Mouse (Mus musculus) CH12.LX (cell line): Measurements from ENCODE around the gene Taar8a. TPM values are rescaled to one million over a fixed set of nuclear protein-coding genes. Genes with fewer than 3 reads are reported as not detected.
"Not testable (repeated sequence)": the region's sequence is repeated elsewhere in the genome, so short reads cannot be mapped to it uniquely, and the experiment has no call there.

Experiments used
- DNase-seq: peaks from one replicate; pipeline ENCODE4 v3.0.0-alpha.2; 2013; ENCODE audit errors: extremely low read depth
- H3K27ac ChIP-seq: 2 replicates; pipeline ENCODE4 v1.5.1; 2012; ENCODE audit warnings: low read depth, mild to moderate bottlenecking, control low read depth, moderate library complexity; ENCODE audit not compliant: insufficient read depth
- H3K27me3 ChIP-seq: replicated peaks from 2 replicates; pipeline ENCODE3; 2012; ENCODE audit warnings: inconsistent platforms
- H3K36me3 ChIP-seq, 2 experiments: replicated peaks in 1 of 2; 2 replicates each; pipeline versions ENCODE3 to v1.6.1; 2012; ENCODE audit warnings: inconsistent platforms in 1 of 2, low read length in 1 of 2, mild to moderate bottlenecking in 1 of 2, mixed read lengths in 1 of 2, moderate library complexity in 1 of 2; ENCODE audit not compliant: control insufficient read depth in 1 of 2, insufficient read depth in 1 of 2
- H3K4me1 ChIP-seq, 2 experiments: 2 replicates each; pipeline ENCODE4 v1.6.1; 2012; ENCODE audit warnings: inconsistent platforms in 1 of 2, moderate library complexity in 1 of 2; ENCODE audit not compliant: insufficient read depth in 2 of 2, control insufficient read depth in 1 of 2
- H3K4me2 ChIP-seq: 2 replicates; pipeline ENCODE4 v1.6.1; 2012; ENCODE audit warnings: low read depth, mild to moderate bottlenecking, control low read depth; ENCODE audit not compliant: poor library complexity, insufficient read depth, severe bottlenecking
- H3K4me3 ChIP-seq, 3 experiments: fragments of 150-350 bp in 1 of 3; sonication (generic) in 1 of 3; replicated peaks in 1 of 3; 2 replicates each; pipeline versions ENCODE3 to v1.5.1; 2011 to 2012; ENCODE audit warnings: low read depth in 2 of 3, low read length in 2 of 3, mild to moderate bottlenecking in 2 of 3, moderate library complexity in 2 of 3, control low read depth in 1 of 3, improper control_type of control experiment in 1 of 3, inconsistent platforms in 1 of 3, mixed read lengths in 1 of 3; ENCODE audit not compliant: poor library complexity in 1 of 3
- H3K79me2 ChIP-seq: replicated peaks from 2 replicates; pipeline ENCODE4 v1.6.1; 2012; ENCODE audit warnings: mild to moderate bottlenecking, moderate library complexity; ENCODE audit not compliant: control insufficient read depth, poor library complexity, insufficient read depth, severe bottlenecking; ENCODE audit errors: extremely low read depth
- H3K9ac ChIP-seq: 2 replicates; pipeline ENCODE4 v1.6.1; 2012; ENCODE audit warnings: low read depth, mild to moderate bottlenecking, control low read depth, moderate library complexity; ENCODE audit not compliant: insufficient read depth
- H3K9me3 ChIP-seq: replicated peaks from 2 replicates; pipeline ENCODE3; 2012; ENCODE audit warnings: low read length, inconsistent platforms, mixed read lengths
- BHLHE40 ChIP-seq: IDR thresholded peaks from 2 replicates; pipeline ENCODE4 v1.6.1; 2011; ENCODE audit warnings: mild to moderate bottlenecking, low read depth, low read length, improper control_type of control experiment
- E2F4 ChIP-seq: IDR thresholded peaks from 2 replicates; pipeline ENCODE4 v1.6.1; 2011; ENCODE audit warnings: low read depth, low read length, improper control_type of control experiment; ENCODE audit not compliant: insufficient replicate concordance
- EP300 ChIP-seq: IDR thresholded peaks from 2 replicates; pipeline ENCODE4 v1.6.1; 2011; ENCODE audit warnings: low read length, improper control_type of control experiment
- ETS1 ChIP-seq: conservative IDR thresholded peaks from 2 replicates; pipeline ENCODE4 v1.6.1; 2012; ENCODE audit warnings: low read depth, mild to moderate bottlenecking, inconsistent platforms, low read length, improper control_type of control experiment, moderate library complexity
- MEF2A ChIP-seq: IDR thresholded peaks from 2 replicates; pipeline ENCODE4 v1.6.1; 2014; ENCODE audit warnings: low read depth, mild to moderate bottlenecking, inconsistent platforms, low read length, improper control_type of control experiment, borderline replicate concordance
- POLR2AphosphoS2 ChIP-seq: IDR thresholded peaks from 2 replicates; pipeline ENCODE4 v1.6.1; 2011; ENCODE audit warnings: low read depth, low read length, improper control_type of control experiment
- RAD21 ChIP-seq: IDR thresholded peaks from 2 replicates; pipeline ENCODE4 v1.6.1; 2011; ENCODE audit warnings: low read depth, mild to moderate bottlenecking, low read length, improper control_type of control experiment, moderate library complexity
- SIN3A ChIP-seq: IDR thresholded peaks from 2 replicates; pipeline ENCODE4 v1.6.1; 2012; ENCODE audit warnings: low read length, improper control_type of control experiment, inconsistent platforms
- USF1 ChIP-seq: IDR thresholded peaks from 2 replicates; pipeline ENCODE4 v1.6.1; 2014; ENCODE audit warnings: low read depth, mild to moderate bottlenecking, inconsistent platforms, low read length, improper control_type of control experiment
- ZC3H11A ChIP-seq: IDR thresholded peaks from 2 replicates; pipeline ENCODE4 v1.6.1; 2012; ENCODE audit warnings: low read depth, mild to moderate bottlenecking, inconsistent platforms, low read length, improper control_type of control experiment
- ZKSCAN1 ChIP-seq: IDR thresholded peaks from 2 replicates; pipeline ENCODE4 v1.6.1; 2012; ENCODE audit warnings: low read depth, inconsistent platforms, low read length, improper control_type of control experiment, borderline replicate concordance
- dilution Hi-C: fragments of 300-500 bp; cut with MboI; formaldehyde crosslinking; loops from 2 replicates; pipeline ENCODE4 v1.14.3; 2020; ENCODE audit warnings: low sequenced_read_pairs; ENCODE audit not compliant: extremely low pct_unique_long_range_greater_than_20kb, extremely low pct_ligation_motif_present
- in situ Hi-C: fragments of 300-500 bp; cut with MboI; formaldehyde crosslinking; loops from 3 replicates; pipeline ENCODE4 v1.14.3; 2019; ENCODE audit warnings: low sequenced_read_pairs, low pct_ligation_motif_present, low pct_unique_long_range_greater_than_20kb, mixed read lengths
- polyA plus RNA-seq: library from polyadenylated mRNA; unstranded; fragments of >175 nt; gene quantifications from 2 replicates; pipeline ENCODE4 v1.2.1, GENCODE M21; 2012; ENCODE audit warnings: low read depth; ENCODE audit not compliant: insufficient read length
- total RNA-seq, 2 experiments: library from RNA; depleted of rRNA; stranded (reverse); fragments of 300-350 nt in 1 of 2; fragments of >200 nt in 1 of 2; gene quantifications; 2 replicates each; pipeline ENCODE4 v1.2.3; 2012 to 2014

Taar8a gene
- total and polyA plus RNA-seq, 3 experiments = not detected

DNA sequence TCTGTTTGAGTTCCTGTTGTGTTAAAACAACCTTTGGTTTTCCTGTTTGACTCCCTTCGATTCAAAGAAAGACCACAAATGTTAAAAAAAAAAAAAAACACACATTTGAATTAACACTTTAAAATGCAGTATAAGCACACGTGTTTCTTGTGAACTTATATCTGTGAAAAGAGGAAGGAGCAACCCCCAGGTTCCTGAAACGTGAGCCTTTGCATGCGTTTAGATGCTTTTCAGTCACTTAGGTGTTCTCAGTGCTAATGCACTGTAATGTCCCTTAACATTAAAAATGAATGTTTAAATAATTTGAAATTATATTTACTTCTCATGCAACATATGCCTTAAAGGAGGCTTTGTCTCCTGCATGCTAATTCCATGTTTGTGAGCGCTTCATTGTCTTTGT lies 31.4 kb downstream of the Taar8a start:
- no peaks in the 10 kb centered on the region for H3K79me2 ChIP-seq
- H3K27me3 ChIP-seq = no peaks in the 10 kb centered on the region
- no peak for DNase-seq
- in situ Hi-C loops = no loop called here
- no peak overlapping the region for H3K9ac ChIP-seq
- H3K4me3 ChIP-seq = no peak overlapping the region
- TF ChIP-seq SIN3A (no peak), MEF2A (no peak), BHLHE40 (peak; percentile 53), USF1 (no peak), ZC3H11A (no peak)
- no peaks in the 10 kb centered on the region for H3K9me3 ChIP-seq
- no peak overlapping the region for H3K4me2 ChIP-seq
- dilution Hi-C loops = no loop called here
- no peaks in the 10 kb centered on the region for H3K36me3 ChIP-seq
- H3K27ac ChIP-seq = no peak overlapping the region
- no peaks in the 10 kb centered on the region for H3K4me1 ChIP-seq

- in situ Hi-C loops (no loop called here), dilution Hi-C loops (no loop called here)
These were observed 31.9 kb downstream of the Taar8a start for GRCm38 (mm10) chr10:24108236-24108635.

DNA sequence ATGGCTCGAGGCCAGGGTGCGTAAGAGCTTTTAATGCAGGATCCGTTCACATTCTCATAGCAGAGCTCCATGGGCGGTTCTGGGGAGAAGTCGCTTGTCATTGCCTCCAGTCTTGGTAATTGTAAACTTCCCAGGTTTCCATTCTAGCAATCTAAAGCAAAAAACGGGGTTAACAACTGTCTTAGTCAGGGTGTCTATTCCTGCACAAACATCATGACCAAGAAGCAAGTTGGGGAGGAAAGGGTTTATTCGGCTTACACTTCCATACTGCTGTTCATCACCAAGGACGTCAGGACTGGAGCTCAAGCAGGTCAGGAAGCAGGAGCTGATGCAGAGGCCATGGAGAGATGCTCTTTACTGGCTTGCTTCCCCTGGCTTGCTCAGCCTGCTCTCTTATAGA lies 33.1 kb downstream of the Taar8a start, which contains the start of gene Taar9:
Gene Taar9 (minus strand): TSS at position 101 of the 400 bp plus-strand sequence.
- H3K27me3 ChIP-seq, H3K4me3 ChIP-seq, H3K4me2 ChIP-seq, in situ Hi-C loops, H3K4me1 ChIP-seq, H3K36me3 ChIP-seq, H3K9ac ChIP-seq, DNase-seq, H3K9me3 ChIP-seq, H3K79me2 ChIP-seq, H3K27ac ChIP-seq, dilution Hi-C loops: not testable (repeated sequence)

More at GRCm38 (mm10) chr10:24108236-24108635, 31.9 kb downstream of the Taar8a start:
- TF ChIP-seq ETS1 (no peak), ZKSCAN1 (no peak), E2F4 (no peak), RAD21 (no peak), EP300 (no peak), POLR2AphosphoS2 (no peak)
- H3K4me2 ChIP-seq = no peak overlapping the region
- no peaks in the 10 kb centered on the region for H3K9me3 ChIP-seq
- no peak overlapping the region for H3K4me3 ChIP-seq
- no peak for DNase-seq
- no peaks in the 10 kb centered on the region for H3K79me2 ChIP-seq
- no peak overlapping the region for H3K27ac ChIP-seq
- H3K36me3 ChIP-seq = no peaks in the 10 kb centered on the region
- no peaks in the 10 kb centered on the region for H3K4me1 ChIP-seq
- no peak overlapping the region for H3K9ac ChIP-seq
- H3K27me3 ChIP-seq = no peaks in the 10 kb centered on the region
